Mouse (Mus musculus): ENCODE data around the gene Adck1. TPM values are rescaled to one million over a fixed set of nuclear protein-coding genes. Genes with fewer than 3 reads are reported as not detected.

Gene Adck1
- total and polyA plus RNA-seq, 2 experiments, result 13.5 to 24.4 TPM

GRCm38 (mm10) chr12:88407996-88408322 is 47.6 kb downstream of the Adck1 start:
- WGBS, result 95% methylated on average over 4 of the region's 4 CpGs
- no peak overlapping the region for H3K27ac ChIP-seq (replicated peaks; ENCODE audit: insufficient read depth, low read depth, low read length)
- no peaks in the 10 kb centered on the region for H3K79me2 ChIP-seq (ENCODE audit: control insufficient read depth, insufficient read depth, low read length)
- H3K36me3 ChIP-seq (ENCODE audit: control insufficient read depth, insufficient read depth, low read length), result peaks cover 6% of the 10 kb centered on the region; the same call in 1 of the 2 replicates
- TF ChIP-seq POLR2A (IDR thresholded peaks at IDR 0.05; ENCODE audit: extremely low read depth, insufficient read depth, low read length), result no peak
- TF ChIP-seq CTCF (IDR thresholded peaks at IDR 0.05; ENCODE audit: low read depth, low read length), result no peak
- no peaks in the 10 kb centered on the region for H3K4me1 ChIP-seq (ENCODE audit: control insufficient read depth, insufficient read depth, low read length)
- H3K9ac ChIP-seq (ENCODE audit: low read depth, low read length), result no peak overlapping the region
- no peak for DNase-seq (ENCODE audit: extremely low read depth, low read depth, low spot score)
- no peak overlapping the region for H3K4me3 ChIP-seq (ENCODE audit: insufficient read depth, low read depth, low read length)
- H3K27me3 ChIP-seq (ENCODE audit: control insufficient read depth, insufficient read depth, low read length), result no peaks in the 10 kb centered on the region

- TF ChIP-seq CTCF (IDR thresholded peaks at IDR 0.05; ENCODE audit: low read depth, low read length) (no peak), POLR2A (IDR thresholded peaks at IDR 0.05; ENCODE audit: extremely low read depth, insufficient read depth, low read length) (no peak)
- 57% methylated on average over 11 of the region's 11 CpGs for WGBS
- Histone ChIP-seq H3K36me3 (ENCODE audit: control insufficient read depth, insufficient read depth, low read length) (peaks cover 6% of the 10 kb centered on the region; the same call in 1 of the 2 replicates), H3K27me3 (ENCODE audit: control insufficient read depth, insufficient read depth, low read length) (no peaks in the 10 kb centered on the region), H3K9ac (ENCODE audit: low read depth, low read length) (no peak overlapping the region), H3K79me2 (ENCODE audit: control insufficient read depth, insufficient read depth, low read length) (no peaks in the 10 kb centered on the region; the same call in 1 of the 2 replicates), H3K4me1 (ENCODE audit: control insufficient read depth, insufficient read depth, low read length) (no peaks in the 10 kb centered on the region), H3K4me3 (ENCODE audit: insufficient read depth, low read depth, low read length) (no peak overlapping the region), H3K27ac (replicated peaks; ENCODE audit: insufficient read depth, low read depth, low read length) (no peak overlapping the region)
- DNase-seq (ENCODE audit: extremely low read depth, low read depth, low spot score), result no peak
Observed at GRCm38 (mm10) chr12:88408323-88409047, 48.1 kb downstream of the Adck1 start.

GRCm38 (mm10) chr12:88413239-88413638 is 52.9 kb downstream of the Adck1 start:
- Histone ChIP-seq H3K27ac (replicated peaks; ENCODE audit: insufficient read depth, low read depth, low read length) (no peak overlapping the region), H3K9ac (ENCODE audit: low read depth, low read length) (no peak overlapping the region), H3K27me3 (ENCODE audit: control insufficient read depth, insufficient read depth, low read length) (no peaks in the 10 kb centered on the region), H3K4me3 (ENCODE audit: insufficient read depth, low read depth, low read length) (no peak overlapping the region), H3K79me2 (ENCODE audit: control insufficient read depth, insufficient read depth, low read length) (no peaks in the 10 kb centered on the region; the same call in 1 of the 2 replicates), H3K4me1 (ENCODE audit: control insufficient read depth, insufficient read depth, low read length) (no peaks in the 10 kb centered on the region), H3K36me3 (ENCODE audit: control insufficient read depth, insufficient read depth, low read length) (peaks cover 6% of the 10 kb centered on the region; the same call in 1 of the 2 replicates)
- no peak for TF ChIP-seq CTCF (IDR thresholded peaks at IDR 0.05; ENCODE audit: low read depth, low read length)
- no peak for TF ChIP-seq POLR2A (IDR thresholded peaks at IDR 0.05; ENCODE audit: extremely low read depth, insufficient read depth, low read length)
- DNase-seq (ENCODE audit: extremely low read depth, low read depth, low spot score), result no peak
- 75% methylated on average over 1 of the region's 1 CpGs for WGBS

GRCm38 (mm10) chr12:88419912-88420621 is 59.7 kb downstream of the Adck1 start:
- Histone ChIP-seq H3K36me3 (ENCODE audit: control insufficient read depth, insufficient read depth, low read length) (no peaks in the 10 kb centered on the region), H3K4me3 (ENCODE audit: insufficient read depth, low read depth, low read length) (no peak overlapping the region), H3K27me3 (ENCODE audit: control insufficient read depth, insufficient read depth, low read length) (no peaks in the 10 kb centered on the region), H3K27ac (replicated peaks; ENCODE audit: insufficient read depth, low read depth, low read length) (no peak overlapping the region), H3K9ac (ENCODE audit: low read depth, low read length) (no peak overlapping the region), H3K4me1 (ENCODE audit: control insufficient read depth, insufficient read depth, low read length) (peaks cover 20% of the 10 kb centered on the region), H3K79me2 (ENCODE audit: control insufficient read depth, insufficient read depth, low read length) (no peaks in the 10 kb centered on the region)
- no peak for TF ChIP-seq CTCF (IDR thresholded peaks at IDR 0.05; ENCODE audit: low read depth, low read length)
- peak; percentile 83 for DNase-seq (ENCODE audit: extremely low read depth, low read depth, low spot score)
- WGBS, result 34% methylated on average over 12 of the region's 12 CpGs

GRCm38 (mm10) chr12:88426926-88427325 is 66.6 kb downstream of the Adck1 start:
- H3K9ac ChIP-seq (ENCODE audit: low read depth, low read length), result no peak overlapping the region
- peaks cover 1% of the 10 kb centered on the region; the same call in 1 of the 2 replicates for H3K4me1 ChIP-seq (ENCODE audit: control insufficient read depth, insufficient read depth, low read length)
- DNase-seq (ENCODE audit: extremely low read depth, low read depth, low spot score), result no peak
- 96% methylated on average over 3 of the region's 3 CpGs for WGBS
- no peak overlapping the region for H3K4me3 ChIP-seq (ENCODE audit: insufficient read depth, low read depth, low read length)
- H3K27ac ChIP-seq (replicated peaks; ENCODE audit: insufficient read depth, low read depth, low read length), result no peak overlapping the region
- H3K36me3 ChIP-seq (ENCODE audit: control insufficient read depth, insufficient read depth, low read length), result no peaks in the 10 kb centered on the region; the same call in 1 of the 2 replicates
- no peak for TF ChIP-seq CTCF (IDR thresholded peaks at IDR 0.05; ENCODE audit: low read depth, low read length)
- no peak for TF ChIP-seq POLR2A (IDR thresholded peaks at IDR 0.05; ENCODE audit: extremely low read depth, insufficient read depth, low read length)
- H3K79me2 ChIP-seq (ENCODE audit: control insufficient read depth, insufficient read depth, low read length), result no peaks in the 10 kb centered on the region
- H3K27me3 ChIP-seq (ENCODE audit: control insufficient read depth, insufficient read depth, low read length), result no peaks in the 10 kb centered on the region

GRCm38 (mm10) chr12:88428735-88429134 is 68.4 kb downstream of the Adck1 start:
- Histone ChIP-seq H3K9ac (ENCODE audit: low read depth, low read length) (no peak overlapping the region), H3K4me1 (ENCODE audit: control insufficient read depth, insufficient read depth, low read length) (no peaks in the 10 kb centered on the region), H3K79me2 (ENCODE audit: control insufficient read depth, insufficient read depth, low read length) (no peaks in the 10 kb centered on the region), H3K36me3 (ENCODE audit: control insufficient read depth, insufficient read depth, low read length) (no peaks in the 10 kb centered on the region; the same call in 1 of the 2 replicates), H3K27me3 (ENCODE audit: control insufficient read depth, insufficient read depth, low read length) (no peaks in the 10 kb centered on the region), H3K27ac (replicated peaks; ENCODE audit: insufficient read depth, low read depth, low read length) (no peak overlapping the region), H3K4me3 (ENCODE audit: insufficient read depth, low read depth, low read length) (no peak overlapping the region)
- TF ChIP-seq POLR2A (IDR thresholded peaks at IDR 0.05; ENCODE audit: extremely low read depth, insufficient read depth, low read length) (no peak), CTCF (IDR thresholded peaks at IDR 0.05; ENCODE audit: low read depth, low read length) (no peak)
- peak; percentile 18 for DNase-seq (ENCODE audit: extremely low read depth, low read depth, low spot score)
- WGBS, result 58% methylated on average over 2 of the region's 2 CpGs

Data from liver, adult 2 months (tissue).